Mouse (Mus musculus) limb, embryonic 13.5 days (tissue): ENCODE data around the gene Slc25a43. TPM values are rescaled to one million over a fixed set of nuclear protein-coding genes. Genes with fewer than 3 reads are reported as not detected.

Experiments
- ATAC-seq: fragments of 200-750 bp; cut with Nextera tagmentation; 2 replicates; pipeline ENCODE4 v1.8.0; 2017; ENCODE audit warnings: low read depth, moderate number of reproducible peaks, moderate TSS enrichment; ENCODE audit not compliant: low FRiP score
- H3K27ac ChIP-seq: fragments of 300-500 bp; sonication (generic); 2 replicates; pipeline ENCODE4 v1.5.1; 2015; ENCODE audit warnings: inconsistent platforms, mild to moderate bottlenecking, moderate library complexity
- H3K27me3 ChIP-seq: fragments of 300-500 bp; sonication (generic); 2 replicates; pipeline ENCODE4 v1.6.1; 2015; ENCODE audit warnings: mild to moderate bottlenecking, inconsistent platforms
- H3K36me3 ChIP-seq: fragments of 300-500 bp; sonication (generic); 2 replicates; pipeline ENCODE4 v1.6.1; 2015; ENCODE audit warnings: inconsistent platforms, mild to moderate bottlenecking, moderate library complexity
- H3K4me1 ChIP-seq: fragments of 300-500 bp; sonication (generic); 2 replicates; pipeline ENCODE4 v1.6.1; 2015; ENCODE audit warnings: inconsistent platforms
- H3K4me2 ChIP-seq: fragments of 300-500 bp; sonication (generic); replicated peaks from 2 replicates; pipeline ENCODE4 v1.6.1; 2015; ENCODE audit warnings: inconsistent platforms, mild to moderate bottlenecking, moderate library complexity
- H3K4me3 ChIP-seq: fragments of 300-500 bp; sonication (generic); 2 replicates; pipeline ENCODE4 v1.5.1; 2015; ENCODE audit warnings: moderate library complexity, mild to moderate bottlenecking, inconsistent platforms
- H3K9ac ChIP-seq: fragments of 300-500 bp; sonication (generic); 2 replicates; pipeline ENCODE4 v1.6.1; 2015; ENCODE audit warnings: mild to moderate bottlenecking, inconsistent platforms
- H3K9me3 ChIP-seq: fragments of 300-500 bp; sonication (generic); 2 replicates; pipeline ENCODE4 v1.6.1; 2016; ENCODE audit warnings: inconsistent platforms
- WGBS: fragments of 180-500 bp; shearing (Covaris S2); methylation state at CpG from one replicate; pipeline ENCODE4 v1.1.7; 2015; 5-methylcytosine and 5-hydroxymethylcytosine counted together
- polyA plus RNA-seq: library from polyadenylated mRNA; unstranded; fragments of >200 nt; fragmentation: Nextera tagmentation; extraction: Ambion mirVana; gene quantifications from 2 replicates; pipeline ENCODE4 v1.2.1, GENCODE M21; 2015

Gene Slc25a43
- polyA plus RNA-seq, 1 experiment from 2014 or later, result 1.7 TPM

GRCm38 (mm10) chrX:36758566-36758965 lies 15.1 kb downstream of the Slc25a43 start:
- Histone ChIP-seq H3K9me3 (no peaks in the 10 kb centered on the region), H3K4me1 (no peaks in the 10 kb centered on the region), H3K27ac (no peak overlapping the region), H3K27me3 (no peaks in the 10 kb centered on the region), H3K4me2 (no peak overlapping the region), H3K4me3 (no peak overlapping the region), H3K36me3 (no peaks in the 10 kb centered on the region), H3K9ac (no peak overlapping the region)
- ATAC-seq, result no peak
- 64% methylated on average over 6 of the region's 6 CpGs for WGBS

GRCm38 (mm10) chrX:36760946-36761635 lies 17.6 kb downstream of the Slc25a43 start:
- Histone ChIP-seq H3K36me3 (no peaks in the 10 kb centered on the region), H3K27me3 (no peaks in the 10 kb centered on the region), H3K9ac (no peak overlapping the region), H3K4me2 (no peak overlapping the region), H3K4me1 (no peaks in the 10 kb centered on the region), H3K4me3 (no peak overlapping the region), H3K27ac (no peak overlapping the region), H3K9me3 (no peaks in the 10 kb centered on the region)
- ATAC-seq, result no peak
- WGBS, result 65% methylated on average over 6 of the region's 6 CpGs

GRCm38 (mm10) chrX:36762289-36762688 lies 18.8 kb downstream of the Slc25a43 start:
- no peak overlapping the region for H3K4me3 ChIP-seq
- 70% methylated on average over 5 of the region's 5 CpGs for WGBS
- no peak for ATAC-seq
- no peaks in the 10 kb centered on the region for H3K9me3 ChIP-seq
- no peak overlapping the region for H3K9ac ChIP-seq
- H3K36me3 ChIP-seq, result no peaks in the 10 kb centered on the region
- H3K4me2 ChIP-seq, result no peak overlapping the region
- H3K4me1 ChIP-seq, result no peaks in the 10 kb centered on the region
- H3K27me3 ChIP-seq, result no peaks in the 10 kb centered on the region
- no peak overlapping the region for H3K27ac ChIP-seq

- Histone ChIP-seq H3K27ac (no peak overlapping the region), H3K9ac (no peak overlapping the region), H3K27me3 (no peaks in the 10 kb centered on the region), H3K4me2 (no peak overlapping the region), H3K36me3 (no peaks in the 10 kb centered on the region), H3K4me1 (no peaks in the 10 kb centered on the region), H3K4me3 (no peak overlapping the region), H3K9me3 (no peaks in the 10 kb centered on the region)
- ATAC-seq, result no peak
- WGBS, result 78% methylated on average over 4 of the region's 4 CpGs
These were observed 19.4 kb downstream of the Slc25a43 start for GRCm38 (mm10) chrX:36762894-36763293.

- Histone ChIP-seq H3K36me3 (no peaks in the 10 kb centered on the region), H3K4me3 (no peak overlapping the region), H3K9ac (no peak overlapping the region), H3K4me1 (no peaks in the 10 kb centered on the region), H3K27me3 (no peaks in the 10 kb centered on the region), H3K27ac (no peak overlapping the region), H3K9me3 (no peaks in the 10 kb centered on the region), H3K4me2 (no peak overlapping the region)
- ATAC-seq, result no peak
- WGBS, result 54% methylated on average over 11 of the region's 11 CpGs
These were observed 20.0 kb downstream of the Slc25a43 start for GRCm38 (mm10) chrX:36763298-36763933.

GRCm38 (mm10) chrX:36763934-36764317 lies 20.5 kb downstream of the Slc25a43 start:
- H3K27ac ChIP-seq, result no peak overlapping the region
- H3K36me3 ChIP-seq, result no peaks in the 10 kb centered on the region
- no peaks in the 10 kb centered on the region for H3K4me1 ChIP-seq
- WGBS, result 41% methylated on average over 2 of the region's 2 CpGs
- H3K4me3 ChIP-seq, result no peak overlapping the region
- no peaks in the 10 kb centered on the region for H3K9me3 ChIP-seq
- no peak overlapping the region for H3K9ac ChIP-seq
- H3K4me2 ChIP-seq, result no peak overlapping the region
- H3K27me3 ChIP-seq, result no peaks in the 10 kb centered on the region
- no peak for ATAC-seq

- Histone ChIP-seq H3K4me1 (no peaks in the 10 kb centered on the region), H3K36me3 (no peaks in the 10 kb centered on the region), H3K4me3 (no peak overlapping the region), H3K27ac (no peak overlapping the region), H3K27me3 (no peaks in the 10 kb centered on the region), H3K9ac (no peak overlapping the region), H3K9me3 (no peaks in the 10 kb centered on the region), H3K4me2 (no peak overlapping the region)
- WGBS, result 65% methylated on average over 5 of the region's 5 CpGs
- no peak for ATAC-seq
These were observed 23.9 kb downstream of the Slc25a43 start for GRCm38 (mm10) chrX:36767386-36767785.

- H3K9ac ChIP-seq, result no peak overlapping the region
- H3K4me2 ChIP-seq, result no peak overlapping the region
- no peak overlapping the region for H3K27ac ChIP-seq
- no peaks in the 10 kb centered on the region for H3K9me3 ChIP-seq
- WGBS, result 83% methylated on average over 6 of the region's 6 CpGs
- H3K4me3 ChIP-seq, result no peak overlapping the region
- H3K36me3 ChIP-seq, result no peaks in the 10 kb centered on the region
- no peaks in the 10 kb centered on the region for H3K4me1 ChIP-seq
- no peak for ATAC-seq
- no peaks in the 10 kb centered on the region for H3K27me3 ChIP-seq
These were observed 29.1 kb downstream of the Slc25a43 start for GRCm38 (mm10) chrX:36772591-36772990.

- WGBS, result 82% methylated on average over 5 of the region's 5 CpGs
- ATAC-seq, result no peak
These were observed 32.1 kb downstream of the Slc25a43 start for GRCm38 (mm10) chrX:36775520-36775919.

GRCm38 (mm10) chrX:36777694-36778093 lies 34.2 kb downstream of the Slc25a43 start:
- Histone ChIP-seq H3K27ac (no peak overlapping the region), H3K9ac (no peak overlapping the region), H3K27me3 (no peaks in the 10 kb centered on the region), H3K4me2 (no peak overlapping the region), H3K4me3 (no peak overlapping the region), H3K9me3 (no peaks in the 10 kb centered on the region), H3K36me3 (no peaks in the 10 kb centered on the region), H3K4me1 (no peaks in the 10 kb centered on the region)
- ATAC-seq, result no peak
- WGBS, result 69% methylated on average over 4 of the region's 4 CpGs

More at GRCm38 (mm10) chrX:36775520-36775919, 32.1 kb downstream of the Slc25a43 start:
- H3K4me1 ChIP-seq, result no peaks in the 10 kb centered on the region
- no peak overlapping the region for H3K9ac ChIP-seq
- no peaks in the 10 kb centered on the region for H3K36me3 ChIP-seq
- no peaks in the 10 kb centered on the region for H3K27me3 ChIP-seq
- no peak overlapping the region for H3K27ac ChIP-seq
- H3K9me3 ChIP-seq, result no peaks in the 10 kb centered on the region
- H3K4me3 ChIP-seq, result no peak overlapping the region
- no peak overlapping the region for H3K4me2 ChIP-seq

- H3K4me1 ChIP-seq, result no peaks in the 10 kb centered on the region
- H3K9me3 ChIP-seq, result no peaks in the 10 kb centered on the region
- H3K27me3 ChIP-seq, result no peaks in the 10 kb centered on the region
- H3K4me3 ChIP-seq, result no peak overlapping the region
- no peaks in the 10 kb centered on the region for H3K36me3 ChIP-seq
- 55% methylated on average over 4 of the region's 4 CpGs for WGBS
- H3K27ac ChIP-seq, result no peak overlapping the region
- no peak overlapping the region for H3K4me2 ChIP-seq
- H3K9ac ChIP-seq, result no peak overlapping the region
- ATAC-seq, result no peak
These were observed 45.9 kb downstream of the Slc25a43 start for GRCm38 (mm10) chrX:36789360-36789759.

- ATAC-seq, result no peak
- Histone ChIP-seq H3K9ac (no peak overlapping the region), H3K4me3 (no peak overlapping the region), H3K4me2 (no peak overlapping the region), H3K4me1 (no peaks in the 10 kb centered on the region), H3K27me3 (no peaks in the 10 kb centered on the region), H3K36me3 (peaks cover 8% of the 10 kb centered on the region), H3K27ac (no peak overlapping the region), H3K9me3 (no peaks in the 10 kb centered on the region)
- WGBS, result 68% methylated on average over 5 of the region's 5 CpGs
These were observed 51.1 kb downstream of the Slc25a43 start for GRCm38 (mm10) chrX:36794571-36794970.
